ENCODE assay signal across 14 mouse cellular contexts in genomic region chr13:95780038-95780437, GRCm38 (mm10).
"Had no signal": no experiment of that assay in that cellular context is flagged by ENCODE, and none has a peak within 500 bp of the region (broad histone marks: within the 10 kb centered on the region; RNA-seq: fewer than 3 reads in every experiment).

No protein-coding gene starts in this region.

- H3K36me3 ChIP-seq: limb, embryonic 15.5 days; liver, embryonic 15.5 days; midbrain, embryonic 10.5 days; neural tube, embryonic 15.5 days had no signal

- H3K27me3 ChIP-seq: limb, embryonic 15.5 days; liver, embryonic 15.5 days; neural tube, embryonic 15.5 days had no signal

- H3K27ac ChIP-seq: hindbrain, postnatal 0 days; limb, embryonic 15.5 days; liver, embryonic 15.5 days; midbrain, embryonic 10.5 days; neural tube, embryonic 15.5 days had no signal

- H3K4me2 ChIP-seq: limb, embryonic 15.5 days; liver, embryonic 15.5 days; lung, embryonic 14.5 days; neural tube, embryonic 15.5 days had no signal

- H3K9me3 ChIP-seq: limb, embryonic 15.5 days; liver, embryonic 15.5 days; midbrain, embryonic 10.5 days; neural tube, embryonic 15.5 days had no signal

- ATAC-seq: hindbrain, postnatal 0 days had no signal

- H3K9ac ChIP-seq: limb, embryonic 15.5 days; liver, embryonic 15.5 days; lung, embryonic 14.5 days; neural tube, embryonic 15.5 days had no signal

- DNase-seq: layer of hippocampus, postnatal 36 days; lung, embryonic 14.5 days; lung, postnatal 10 days; lung, postnatal 4 days; midbrain, embryonic 14.5 days; right cerebral cortex, adult 18-20 months; right cerebral cortex, postnatal 25 days; thymus, postnatal 4 days had no signal

- H3K4me3 ChIP-seq: limb, embryonic 15.5 days; liver, embryonic 15.5 days; midbrain, embryonic 10.5 days; myocyte; neural tube, embryonic 15.5 days had no signal
